Mouse (Mus musculus) right cerebral cortex, postnatal 14 days (tissue): ENCODE data around the gene Adamts16.

Source experiments
- DNase-seq: peaks from one replicate; pipeline ENCODE4 v3.0.0; 2022

Gene Adamts16

DNA sequence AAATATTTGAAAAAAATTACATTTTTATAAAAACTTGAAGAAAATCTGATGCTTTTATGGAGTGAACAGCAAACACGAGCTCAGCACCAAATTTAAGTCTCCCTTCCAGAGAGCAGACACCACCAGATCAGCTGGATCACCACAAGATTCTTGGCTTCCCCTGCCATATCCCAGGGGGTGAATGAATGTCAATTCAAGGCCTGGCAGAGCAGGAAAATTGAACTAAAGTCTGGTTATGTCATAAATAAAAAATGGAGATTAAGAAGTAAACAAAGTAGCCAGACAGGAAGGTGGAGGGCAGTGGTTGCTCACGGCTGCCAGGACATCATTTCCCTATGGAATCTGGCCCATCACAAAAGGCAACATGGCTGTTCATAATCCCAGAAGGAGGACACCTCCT, 80.3 kb downstream of the Adamts16 start:
- DNase-seq: no peak

DNA sequence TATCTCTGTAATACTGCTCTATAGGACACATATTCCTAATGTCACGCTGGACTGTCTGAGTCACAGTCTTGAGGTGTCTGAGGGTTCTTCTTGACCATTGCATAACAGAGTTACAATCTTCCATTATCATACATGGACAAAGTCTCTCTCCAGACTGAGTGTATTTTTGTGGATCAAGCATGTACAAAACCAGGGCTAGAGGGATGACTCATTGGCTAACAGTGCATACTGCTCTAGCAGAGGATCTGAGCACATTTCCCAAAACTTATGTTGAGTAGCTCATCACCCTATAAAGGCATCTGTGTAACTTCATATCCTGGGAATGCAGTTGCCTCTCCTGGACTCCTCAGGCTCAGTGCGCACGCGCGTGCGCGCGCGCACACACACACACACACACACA, 81.4 kb downstream of the Adamts16 start:
- DNase-seq: no peak

DNA sequence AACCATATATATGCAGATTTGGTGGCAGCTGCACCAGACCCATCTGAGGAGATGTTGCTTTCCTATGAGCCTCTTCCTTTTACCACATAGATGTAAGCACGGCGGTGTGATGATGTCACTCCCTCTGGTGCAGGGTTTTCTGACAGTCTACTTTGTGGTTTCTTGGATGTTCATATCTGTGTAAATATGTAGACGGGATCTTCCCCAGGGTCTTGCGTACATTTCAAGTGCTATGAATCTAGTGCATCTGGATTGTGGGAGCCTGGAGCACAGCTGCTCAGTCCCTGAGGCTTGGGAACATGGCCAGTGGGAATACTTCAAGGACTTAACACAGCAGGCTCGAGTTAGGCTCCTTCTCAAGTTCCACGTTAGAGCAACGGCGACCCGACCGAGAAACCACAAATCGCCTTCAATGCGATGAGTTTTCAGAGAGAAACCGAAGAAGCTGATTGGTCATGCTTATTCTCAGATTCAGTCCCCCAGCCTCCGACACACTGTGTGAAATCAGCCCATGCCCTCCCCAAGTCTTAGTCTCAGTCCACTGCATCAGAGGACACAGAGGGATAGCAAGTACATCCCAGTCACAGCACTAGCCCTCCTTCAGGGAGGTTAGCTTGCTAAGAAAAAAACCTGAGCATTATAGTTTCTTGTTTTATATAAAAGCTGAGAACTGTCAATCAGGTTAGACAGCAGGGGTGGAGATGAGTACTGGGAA, 95.2 kb downstream of the Adamts16 start:
- DNase-seq: no peak

DNA sequence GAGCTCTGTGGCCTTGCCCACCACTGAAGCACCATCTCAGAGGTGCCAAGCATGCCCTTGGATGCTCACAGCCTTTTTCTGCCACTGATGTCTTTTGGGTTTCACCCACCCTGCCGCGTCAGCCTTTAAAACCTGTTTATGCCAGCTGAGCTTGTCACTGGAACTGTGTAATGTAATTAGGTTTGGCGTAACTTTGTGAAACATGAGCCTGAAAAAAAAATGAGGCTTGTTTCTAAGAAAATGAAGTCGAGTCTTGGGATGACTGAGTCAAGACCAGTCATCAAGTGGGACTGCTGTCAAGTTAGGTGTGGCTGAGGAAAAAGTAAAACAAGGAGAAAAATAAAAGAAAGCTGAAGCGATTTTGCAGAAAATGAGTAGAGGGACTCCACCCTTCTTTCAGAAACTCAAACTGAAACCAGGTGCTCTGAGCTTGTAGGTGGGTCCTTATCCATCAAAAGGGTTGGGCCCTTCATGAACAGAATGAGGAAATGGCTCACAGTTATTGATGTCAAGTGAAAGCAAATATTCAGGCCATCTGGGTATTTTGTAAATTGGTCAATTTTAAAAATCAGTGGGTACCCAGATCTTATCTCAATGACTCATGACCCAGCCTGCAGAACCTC, 97.1 kb downstream of the Adamts16 start:
- DNase-seq: no peak

DNA sequence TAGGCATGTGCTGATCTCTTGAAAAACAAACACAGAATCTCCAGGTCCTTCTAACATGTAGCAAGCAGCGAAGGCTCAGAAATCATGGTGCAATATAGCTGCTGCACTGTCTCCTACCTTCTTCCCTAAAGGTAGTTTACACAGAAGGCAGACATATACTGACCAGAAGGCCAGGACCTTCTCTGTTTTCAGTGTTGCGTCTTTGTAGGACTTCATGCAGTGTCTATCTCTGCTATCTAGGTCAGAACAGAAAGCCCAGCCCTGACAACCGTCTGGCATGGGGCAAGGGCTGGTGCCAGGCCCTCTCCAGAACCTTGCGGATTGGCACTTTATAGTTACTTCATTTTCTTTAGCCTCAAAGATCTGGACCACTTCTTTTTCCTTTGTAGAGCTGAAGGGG, 98.9 kb downstream of the Adamts16 start:
- no peak for DNase-seq

DNA sequence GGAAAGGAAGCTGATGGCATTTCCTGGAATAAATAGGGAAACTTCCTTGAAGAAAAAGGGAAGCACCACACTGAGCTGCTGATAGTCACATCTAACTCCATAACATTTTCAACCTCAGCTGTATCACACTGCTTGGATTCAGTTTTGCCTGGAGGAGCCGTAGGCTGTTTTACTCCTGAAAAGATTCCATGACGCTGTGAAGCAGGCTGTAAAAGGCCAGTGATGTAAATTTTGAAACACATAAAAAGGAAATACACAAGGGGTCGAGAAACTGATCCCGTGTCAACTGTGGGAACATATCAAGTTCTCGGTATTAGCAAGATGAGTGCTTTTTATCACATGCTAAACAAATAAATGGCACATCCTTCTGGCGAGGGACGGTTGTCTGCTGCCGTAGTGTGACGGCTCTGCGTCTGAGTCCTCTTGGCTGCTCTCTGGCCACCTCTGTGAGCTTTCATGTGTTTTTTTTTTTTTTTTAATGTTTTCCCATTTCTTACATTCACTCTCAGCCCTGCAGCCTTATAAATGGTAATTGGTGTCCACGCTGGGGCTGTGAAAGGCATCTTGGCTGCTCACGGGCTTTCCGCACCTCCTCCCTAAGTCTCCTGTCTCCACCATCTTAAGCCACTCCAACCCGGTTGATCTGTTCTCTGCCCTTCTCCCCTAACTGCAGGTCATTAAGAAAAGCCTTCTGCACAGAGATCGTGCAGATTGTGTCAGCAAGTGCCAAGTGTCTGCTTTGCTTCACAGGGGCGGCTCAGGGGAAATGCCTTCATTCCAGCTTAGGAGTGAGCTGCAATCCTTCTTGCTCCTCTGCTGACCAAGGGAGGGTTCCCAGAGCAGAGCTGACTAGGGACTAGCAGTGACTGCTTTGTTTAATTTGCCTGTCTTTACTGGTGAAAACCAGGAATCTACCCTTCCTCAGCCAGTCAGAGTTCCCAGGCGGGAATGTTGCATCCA, 101.0 kb downstream of the Adamts16 start:
- DNase-seq: no peak

DNA sequence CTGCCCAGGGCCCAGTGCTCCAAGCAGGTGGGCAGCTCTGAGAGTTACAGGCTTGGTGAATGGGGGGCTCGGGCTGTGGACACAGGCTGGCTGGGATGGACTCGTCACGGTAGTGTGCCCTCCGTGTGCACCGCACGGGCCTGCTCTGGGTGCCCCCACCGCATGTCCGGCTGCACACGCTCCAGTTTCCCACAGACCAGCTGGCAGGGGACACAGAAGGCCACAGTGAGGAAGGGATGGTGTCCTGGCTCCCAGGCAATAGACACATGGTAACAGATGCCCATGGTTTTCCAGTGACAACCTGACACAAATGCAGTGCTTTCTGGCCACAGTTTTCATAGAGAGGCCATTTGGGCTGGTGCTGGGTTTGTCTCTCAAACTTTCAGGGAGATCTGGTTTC, 102.8 kb downstream of the Adamts16 start:
- DNase-seq: no peak

DNA sequence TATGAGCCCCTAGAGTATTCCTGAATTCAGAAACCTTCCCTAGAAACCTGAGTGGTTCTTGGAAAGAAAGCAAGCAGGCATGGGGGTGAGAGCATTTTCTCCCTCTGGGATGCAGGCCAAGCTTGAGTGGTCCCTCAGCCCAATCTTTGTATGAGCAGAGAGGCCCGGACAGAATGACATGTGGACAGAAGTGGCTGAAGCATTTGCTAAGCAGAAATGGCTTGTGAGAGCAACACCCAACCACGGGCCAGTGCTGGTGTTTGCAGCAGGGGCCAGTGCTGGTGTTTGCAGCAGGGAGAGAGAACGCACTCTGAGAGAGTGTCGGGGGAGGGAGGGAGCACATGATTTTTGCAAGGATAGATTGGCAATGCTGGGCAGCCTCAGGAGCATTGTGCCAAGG, 105.2 kb downstream of the Adamts16 start:
- no peak for DNase-seq

DNA sequence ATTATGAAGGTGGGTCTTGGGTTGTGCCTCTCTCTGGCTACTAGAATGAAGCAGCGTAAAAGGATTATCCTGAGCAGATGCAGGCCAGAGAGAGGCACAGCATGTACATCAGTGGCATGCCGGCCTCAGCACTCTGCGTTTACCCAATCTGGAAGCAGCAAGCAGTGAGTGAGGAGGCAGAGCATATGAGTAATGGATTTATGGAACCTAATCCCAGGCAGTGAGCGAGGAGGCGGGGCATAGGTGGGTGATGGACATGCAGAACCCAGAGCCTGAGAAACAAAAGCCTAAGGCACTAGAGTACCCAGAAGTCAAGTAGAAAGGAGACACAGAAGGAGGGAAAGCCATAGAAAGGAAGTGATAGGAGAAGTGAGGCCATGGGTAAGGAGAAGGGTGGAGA, 107.0 kb downstream of the Adamts16 start:
- DNase-seq: no peak

DNA sequence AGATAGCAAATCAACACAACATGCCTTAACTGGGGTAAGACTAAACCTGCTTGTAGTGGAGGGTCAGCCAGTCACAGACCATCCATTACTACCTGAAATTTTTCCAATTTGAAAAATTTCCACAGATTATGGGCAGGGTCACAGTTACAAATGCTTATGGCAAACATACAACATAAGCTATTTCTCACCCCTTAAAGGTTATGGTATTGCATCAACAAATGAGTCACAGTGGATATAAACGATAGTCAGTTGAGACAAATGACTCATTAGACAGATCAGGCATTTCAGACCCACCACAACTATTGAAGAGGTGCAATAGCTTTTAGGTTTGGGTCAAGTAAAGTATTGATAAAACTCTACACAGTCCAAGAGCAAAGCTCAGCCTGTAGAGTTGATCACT, 107.7 kb downstream of the Adamts16 start:
- no peak for DNase-seq

DNA sequence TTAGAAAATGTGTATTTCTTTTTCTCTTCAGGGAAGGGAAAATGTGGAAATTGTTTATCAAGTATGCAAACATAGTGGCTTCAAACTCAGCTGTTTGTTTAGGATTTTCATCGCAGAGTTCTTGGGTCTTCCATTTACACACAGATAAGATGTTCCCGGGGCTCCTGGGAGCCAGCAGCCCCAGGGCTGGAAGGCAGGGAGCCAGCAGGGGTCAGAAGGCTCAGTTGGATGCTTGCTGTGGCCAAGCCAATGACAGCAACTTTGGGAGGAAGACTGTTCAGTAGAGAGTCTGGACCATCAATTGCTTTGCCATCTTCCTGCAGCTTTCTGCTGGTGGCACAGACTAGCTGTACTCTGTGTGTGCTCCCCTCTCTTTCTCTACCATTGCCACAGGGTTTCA, 108.4 kb downstream of the Adamts16 start:
- DNase-seq: no peak

DNA sequence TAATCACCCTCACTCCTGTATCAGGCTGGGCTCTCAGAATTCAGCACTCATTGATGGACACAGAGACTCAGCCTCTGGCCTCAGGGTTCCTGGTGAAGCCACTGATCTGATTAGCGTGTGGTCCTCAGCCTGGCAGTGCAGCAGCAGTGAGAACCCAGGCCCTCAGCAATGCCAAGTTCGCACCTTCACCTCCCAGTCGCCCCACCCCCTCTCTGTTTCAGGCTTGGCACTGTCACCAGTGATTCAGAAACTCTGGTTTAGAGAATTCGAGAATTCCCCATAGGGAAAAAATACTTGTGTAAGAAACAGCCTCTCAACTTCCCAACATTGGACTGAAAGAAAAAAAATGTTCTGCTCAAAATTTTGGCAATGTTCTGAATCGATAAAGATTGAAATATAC, 108.8 kb downstream of the Adamts16 start:
- DNase-seq: no peak

DNA sequence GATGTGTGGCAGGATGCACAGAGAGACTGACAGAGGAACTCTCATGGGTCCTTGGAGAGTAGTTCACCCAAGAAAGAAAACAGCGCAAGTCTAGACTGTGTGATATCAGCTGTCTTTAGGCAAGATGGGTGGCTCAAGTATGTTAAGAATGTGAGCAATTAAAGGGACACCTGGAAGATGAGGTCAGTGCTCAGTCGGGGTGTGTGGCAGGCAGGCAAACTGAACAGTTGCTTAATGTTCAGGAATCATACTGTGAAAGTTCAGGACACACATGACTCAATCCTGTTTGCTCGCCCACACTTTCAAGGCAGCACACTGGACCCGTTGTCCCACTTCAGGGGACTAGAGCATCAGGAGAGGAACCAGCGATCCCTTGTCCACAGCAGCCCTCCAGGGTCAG, 110.3 kb downstream of the Adamts16 start:
- DNase-seq: no peak

DNA sequence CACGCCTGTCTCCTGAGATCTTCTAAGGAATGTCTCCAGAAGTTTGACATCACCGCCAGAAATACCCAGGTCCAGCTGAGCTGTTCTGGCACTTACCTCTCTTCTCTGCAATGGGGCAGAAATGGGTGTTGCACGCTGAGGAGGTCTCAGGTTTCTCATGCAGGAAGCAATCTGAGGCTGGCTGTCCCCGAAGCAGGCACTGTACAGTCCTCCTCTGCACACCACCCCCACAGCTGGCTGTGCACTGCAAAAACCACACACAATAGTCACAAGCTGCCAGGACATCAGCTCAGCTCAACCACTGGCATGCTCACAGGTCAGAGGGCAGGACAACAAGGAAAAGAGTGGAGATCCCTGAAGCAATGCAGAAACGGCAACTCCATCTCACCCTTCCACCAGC, 111.6 kb downstream of the Adamts16 start:
- DNase-seq: no peak

DNA sequence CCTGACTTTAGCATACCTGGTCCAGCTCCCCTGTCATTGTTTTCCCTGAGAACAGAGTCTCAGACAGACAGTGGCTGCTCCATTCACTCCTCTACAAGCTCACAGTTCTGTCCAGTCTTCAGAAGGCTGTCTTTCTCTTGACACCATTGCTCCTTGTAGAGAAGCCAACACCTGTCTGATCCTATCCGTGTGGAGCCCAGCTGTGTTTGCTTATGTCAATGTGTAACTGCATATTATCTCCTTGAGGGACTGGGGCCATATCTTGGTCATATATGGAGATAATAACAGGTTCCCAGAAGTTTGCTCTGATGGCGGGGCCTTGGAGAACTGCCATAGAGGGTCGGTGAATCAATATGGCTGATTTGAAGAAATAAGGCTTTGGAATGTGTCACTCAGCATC, 115.4 kb downstream of the Adamts16 start:
- DNase-seq: no peak

DNA sequence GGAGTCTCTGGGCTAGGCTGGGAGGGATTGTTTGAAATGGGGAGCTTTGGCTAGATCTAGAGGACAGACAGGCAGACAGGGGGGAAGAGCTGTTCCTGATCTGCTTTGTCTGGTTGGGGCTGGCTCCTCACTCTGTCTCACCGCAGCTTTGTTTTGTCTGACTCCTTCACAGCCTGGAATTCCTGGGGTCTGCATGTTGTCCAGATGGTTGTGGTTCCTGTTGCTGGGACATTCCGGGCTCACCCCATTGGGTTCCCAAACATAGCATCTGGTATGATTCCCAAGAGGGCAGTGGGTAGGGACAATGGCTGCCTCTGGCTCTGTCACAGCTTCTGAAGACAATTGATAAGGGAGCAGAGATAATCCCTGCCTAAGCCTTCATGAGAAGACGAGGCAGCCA, 117.0 kb downstream of the Adamts16 start:
- DNase-seq: no peak

DNA sequence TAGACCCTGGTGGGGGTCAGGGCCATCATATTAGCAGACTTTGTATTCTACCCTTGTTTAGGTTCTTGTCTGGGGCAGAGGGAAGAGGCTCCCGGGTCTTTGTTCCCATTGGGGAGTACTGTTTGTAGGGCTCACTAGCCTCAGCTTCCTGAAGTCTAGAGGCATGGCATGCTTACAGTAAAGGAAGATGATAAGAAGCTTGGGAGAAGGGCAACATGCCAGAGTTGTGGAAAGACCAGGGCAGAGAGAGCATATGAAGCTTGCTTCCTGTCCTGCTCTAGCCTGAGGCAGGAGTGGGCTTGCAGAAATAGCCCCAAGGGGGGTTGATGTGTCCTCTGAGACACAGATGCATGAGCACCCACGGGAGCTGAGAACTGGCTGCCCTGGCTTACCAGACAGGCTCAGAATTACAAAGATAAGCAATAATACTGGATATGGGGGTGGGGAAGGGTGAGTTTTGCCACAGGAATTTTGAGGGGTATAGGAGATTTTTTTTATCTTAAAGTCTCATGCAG, 117.4 kb downstream of the Adamts16 start:
- DNase-seq: no peak

DNA sequence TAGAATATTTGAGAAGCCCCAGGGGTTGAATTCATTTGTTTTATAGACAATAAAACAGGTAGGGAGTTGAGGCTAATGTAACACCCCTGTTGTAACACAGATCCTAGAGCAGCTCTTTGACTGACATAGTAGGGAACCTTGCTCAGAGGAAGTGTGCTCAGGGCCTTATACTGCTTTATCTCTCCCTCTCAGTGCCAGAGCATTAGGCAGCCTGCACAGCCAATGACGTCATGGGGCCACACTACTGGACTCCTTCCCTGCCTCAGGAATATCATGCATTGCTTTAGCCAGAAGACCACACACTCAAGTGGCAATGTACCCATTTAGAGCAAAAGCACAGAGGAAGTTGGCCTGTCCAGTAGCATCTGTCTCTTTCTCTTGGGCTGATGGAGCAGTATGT, 121.6 kb downstream of the Adamts16 start:
- DNase-seq: no peak

DNA sequence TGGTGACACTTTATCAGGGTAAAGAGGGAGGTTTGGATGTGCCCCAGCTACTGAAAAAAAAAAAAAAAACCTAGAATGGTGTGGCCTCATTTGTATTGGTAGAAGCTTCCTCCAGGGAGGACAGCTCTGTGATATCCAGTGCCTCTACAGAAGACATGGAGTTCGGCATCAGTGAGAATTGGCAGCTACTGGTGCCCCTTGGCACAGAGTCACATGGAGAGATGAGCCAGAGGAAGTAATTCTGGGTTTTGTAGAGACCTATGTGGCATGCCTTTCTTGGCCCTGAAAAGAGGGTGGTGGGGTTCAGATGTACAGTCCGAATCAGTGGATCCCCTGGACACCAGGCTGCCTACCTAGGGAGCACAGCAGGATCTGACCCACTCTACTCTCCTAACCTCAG, 122.8 kb downstream of the Adamts16 start:
- DNase-seq: no peak

DNA sequence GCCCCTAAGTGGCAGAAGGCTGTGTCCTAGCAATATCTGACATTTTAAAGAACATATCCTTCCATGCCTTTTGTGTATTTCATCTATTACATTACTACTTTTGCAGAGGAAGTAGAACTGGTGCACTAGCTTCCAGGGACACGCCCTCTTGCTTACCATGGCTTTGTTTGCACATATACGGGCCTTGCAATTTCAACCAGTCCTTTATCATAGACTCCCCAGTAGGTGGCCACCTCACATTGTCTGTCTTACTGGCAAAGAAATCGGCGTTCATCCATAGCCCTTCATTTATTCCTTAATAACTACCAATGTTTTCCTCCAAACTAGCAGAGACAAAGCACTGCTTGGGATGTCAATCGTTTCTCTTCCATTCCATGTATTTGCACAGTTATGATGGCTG, 125.6 kb downstream of the Adamts16 start:
- DNase-seq: no peak

DNA sequence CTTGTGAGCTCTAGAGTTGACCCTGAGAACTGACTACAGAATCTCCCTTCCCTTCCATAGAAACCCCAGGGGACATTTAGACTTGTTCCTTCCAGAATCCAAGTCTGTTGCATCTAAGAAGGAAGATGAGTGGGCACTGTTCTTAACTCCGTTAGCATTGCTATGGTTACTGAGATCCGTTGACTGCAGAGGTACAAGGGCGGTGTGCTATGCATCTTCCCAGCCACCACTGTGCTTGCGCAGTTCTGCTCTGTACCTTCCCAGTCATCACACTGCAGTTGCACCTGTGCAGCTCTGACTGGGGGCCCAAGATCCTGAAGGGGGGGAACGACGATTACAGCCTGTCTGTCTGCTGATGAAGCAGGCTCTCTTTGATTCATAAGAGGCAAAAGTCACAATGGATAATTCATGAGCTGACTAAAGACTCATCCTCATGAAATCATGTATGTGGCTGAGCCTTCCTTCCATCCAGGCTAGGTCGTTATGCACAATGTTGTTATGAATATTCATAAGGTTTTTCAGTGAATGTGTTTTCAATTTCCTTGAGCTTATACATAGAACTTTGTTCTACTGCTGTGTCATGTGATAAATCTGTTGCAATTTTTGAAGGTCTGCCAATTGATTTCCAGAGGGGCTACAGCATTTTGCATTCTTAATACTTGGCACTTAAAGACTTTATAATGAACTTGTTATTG, 127.4 kb downstream of the Adamts16 start:
- DNase-seq: peak; percentile 35

DNA sequence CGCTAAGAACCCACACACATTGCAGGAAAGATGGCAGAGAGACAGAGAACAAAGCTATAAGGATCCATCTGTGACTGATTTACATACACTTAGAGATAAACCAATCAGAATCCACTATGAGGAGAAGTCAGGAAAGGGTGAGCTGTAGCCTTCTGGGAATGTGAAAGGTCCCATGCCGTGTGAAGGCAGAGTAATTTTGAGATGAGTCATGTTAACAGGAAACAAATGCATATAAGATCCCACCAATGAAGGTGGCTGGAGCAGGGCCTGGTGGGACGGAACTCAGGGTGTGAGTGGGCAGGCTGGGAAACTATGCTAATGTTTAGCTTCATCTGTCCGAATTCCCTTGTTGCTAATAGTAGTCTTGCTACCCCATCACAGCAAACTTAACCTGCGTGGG, 128.3 kb downstream of the Adamts16 start:
- DNase-seq: no peak
